ENCODE assay signal across 8 mouse cellular contexts in genomic region chr5:125312970-125313597, GRCm38 (mm10). TPM values are rescaled to one million over a fixed set of nuclear protein-coding genes. Genes with fewer than 3 reads are reported as not detected.
DNase-seq lines count a peak whose midpoint lies in the region; ATAC-seq lines count a peak whose summit lies in the region.

No protein-coding gene starts in this region.

- H3K9me3 ChIP-seq in heart, embryonic 12.5 days (replicated peaks): no peaks in the 10 kb centered on the region

- no peak overlapping the region for H3K27ac ChIP-seq in heart, embryonic 12.5 days (ENCODE audit: poor library complexity, severe bottlenecking)

- H3K36me3 ChIP-seq in heart, embryonic 12.5 days: 0 out of 2 replicates have a peak, but pooled peaks cover 4% of the 10 kb centered on the region

- H3K9ac ChIP-seq in heart, embryonic 12.5 days: no peak overlapping the region

- intact Hi-C loops in heart, postnatal 14 days (cut with DNase I): loop anchor here (5.0 kb wide), 1 partner anchor 36 kb away; no protein-coding TSS in a partner anchor

- no peak for ATAC-seq in heart, embryonic 12.5 days (ENCODE audit: insufficient number of reproducible peaks, low FRiP score)
- ATAC-seq in frontal cortex, adult (ENCODE audit: low TSS enrichment): no peak

- no peak overlapping the region for H3K4me2 ChIP-seq in heart, embryonic 12.5 days

- no peak overlapping the region for H3K4me3 ChIP-seq in heart, embryonic 12.5 days

- peaks cover 56% of the 10 kb centered on the region for H3K4me1 ChIP-seq in heart, embryonic 12.5 days (replicated peaks)

- 84% methylated on average over 13 of the region's 13 CpGs for WGBS in heart, embryonic 12.5 days

- H3K27me3 ChIP-seq in heart, embryonic 12.5 days (replicated peaks): no peaks in the 10 kb centered on the region

- peak; percentile 58 to 66 for DNase-seq in heart, postnatal 14 days
- peak; percentile 21 for DNase-seq in urinary bladder, postnatal 25 days (ENCODE audit: low spot score)
- no peak for DNase-seq in urinary bladder, postnatal 4 days (ENCODE audit: low spot score in 2 of 2)
- peak; percentile 88 to 92 for DNase-seq in kidney, postnatal 36 days
- peak; percentile 54 for DNase-seq in yolk sac, embryonic 10.5 days (ENCODE audit: low spot score)
- no peak for DNase-seq in left cerebral cortex, adult 18-20 months (ENCODE audit: low spot score in 2 of 2)

RNA-seq across cellular contexts. Expression of gene Scarb1, which starts 27.8 kb away (rescaled TPM):
- total RNA-seq in heart, postnatal 14 days (2021): 10 to 100 TPM; 60.1 to 77.5 TPM
- polyA plus RNA-seq in heart, embryonic 12.5 days (2016; fragmentation: Nextera tagmentation; extraction: Ambion mirVana): 74.3 and 75.2 TPM in 2 replicates
- total RNA-seq in left cerebral cortex, adult 18-20 months (2021): 10 to 100 TPM; 27.4 to 29.2 TPM

Comparison
In these comparisons a context has a peak if more than half of its experiments do, and no peak if none do; other contexts are left out.
1. DNase-seq: peak in heart, postnatal 14 days (2 of 2), urinary bladder, postnatal 25 days (single experiment), kidney, postnatal 36 days (2 of 2) and yolk sac, embryonic 10.5 days (single experiment); none in urinary bladder, postnatal 4 days (0 of 2) and left cerebral cortex, adult 18-20 months (0 of 2).